In the genomic region with DNA sequence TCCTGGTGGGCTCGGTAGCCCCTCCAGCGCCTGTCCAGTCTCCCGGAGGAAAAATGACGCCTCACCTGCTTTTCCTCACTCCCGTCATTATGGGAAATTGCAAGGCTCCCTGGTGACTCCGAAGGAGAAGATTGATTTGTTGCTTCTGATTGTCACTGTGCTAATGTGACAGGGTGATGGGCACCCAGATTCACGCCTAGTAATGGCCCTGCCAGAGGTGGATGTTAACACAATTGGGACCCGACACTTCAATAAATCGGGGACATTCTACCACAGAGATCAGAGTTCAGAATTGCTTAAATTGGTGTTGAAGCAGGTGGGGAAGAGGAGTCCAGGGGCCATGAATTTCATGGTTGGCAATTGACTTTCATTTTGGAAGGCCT, we compare ENCODE assay signal across 10 mouse cellular contexts. TPM values are rescaled to one million over a fixed set of nuclear protein-coding genes. Genes with fewer than 3 reads are reported as not detected.
DNase-seq lines count a peak whose midpoint lies in the region; ATAC-seq lines count a peak whose summit lies in the region.
"Had no signal": no experiment of that assay in that cellular context is flagged by ENCODE, and none has a peak within 500 bp of the region (broad histone marks: within the 10 kb centered on the region; RNA-seq: fewer than 3 reads in every experiment).

No protein-coding gene starts in this region.

- H3K36me3 ChIP-seq in heart, embryonic 10.5 days, result peaks cover 5% of the 10 kb centered on the region; the same call in 1 of the 2 replicates
- H3K36me3 ChIP-seq in lung, embryonic 15.5 days, result no peaks in the 10 kb centered on the region
- peaks cover 5% of the 10 kb centered on the region; the same call in 1 of the 2 replicates for H3K36me3 ChIP-seq in limb, embryonic 13.5 days
- H3K36me3 ChIP-seq in stomach, embryonic 15.5 days, result 0 out of 2 replicates have a peak, but pooled peaks cover under 1% of the 10 kb centered on the region

- H3K4me2 ChIP-seq in lung, embryonic 15.5 days, result peak overlapping the region; percentile 5; the same call in 1 of the 2 replicates
- H3K4me2 ChIP-seq in limb, embryonic 13.5 days (replicated peaks), result peak overlapping the region; percentile 23; the same call in 1 of the 2 replicates
- H3K4me2 ChIP-seq in stomach, embryonic 15.5 days, result peak overlapping the region; percentile 44

- WGBS in heart, embryonic 10.5 days, result 35% methylated on average over 9 of the region's 9 CpGs
- WGBS in lung, embryonic 15.5 days, result 24% methylated on average over 9 of the region's 9 CpGs
- WGBS in limb, embryonic 13.5 days, result 14% methylated on average over 9 of the region's 9 CpGs
- 19% methylated on average over 9 of the region's 9 CpGs for WGBS in stomach, embryonic 15.5 days

- no peaks in the 10 kb centered on the region for H3K9me3 ChIP-seq in heart, embryonic 10.5 days
- H3K9me3 ChIP-seq in lung, embryonic 15.5 days, result no peaks in the 10 kb centered on the region
- peaks cover 5% of the 10 kb centered on the region for H3K9me3 ChIP-seq in limb, embryonic 13.5 days
- no peaks in the 10 kb centered on the region for H3K9me3 ChIP-seq in stomach, embryonic 15.5 days

- peak overlapping the region; percentile 69 for H3K27ac ChIP-seq in heart, embryonic 10.5 days
- peak overlapping the region; percentile 43; the same call in 1 of the 2 replicates for H3K27ac ChIP-seq in lung, embryonic 15.5 days
- H3K27ac ChIP-seq in limb, embryonic 13.5 days, result no peak overlapping the region
- H3K27ac ChIP-seq in stomach, embryonic 15.5 days, result peak overlapping the region; percentile 80

- DNase-seq in heart, embryonic 10.5 days (ENCODE audit: low spot score), result no peak
- DNase-seq in heart, adult 18-20 months, result no peak
- DNase-seq in lung, adult 18-20 months, result no peak
- DNase-seq in urinary bladder, postnatal 4 days (ENCODE audit: low spot score in 2 of 2), result no peak
- no peak for DNase-seq in left cerebral cortex, postnatal 4 days
- DNase-seq: adrenal gland, adult 2 months had no signal

- H3K4me3 ChIP-seq in heart, embryonic 10.5 days, result peak overlapping the region; percentile 33
- no peak overlapping the region for H3K4me3 ChIP-seq in lung, embryonic 15.5 days
- H3K4me3 ChIP-seq in limb, embryonic 13.5 days, result no peak overlapping the region
- no peak overlapping the region for H3K4me3 ChIP-seq in stomach, embryonic 15.5 days (replicated peaks)

- intact Hi-C loops in left cerebral cortex, postnatal 4 days (cut with DNase I), result no loop called here

- peaks cover 55% of the 10 kb centered on the region for H3K4me1 ChIP-seq in heart, embryonic 10.5 days
- H3K4me1 ChIP-seq in lung, embryonic 15.5 days, result peaks cover 43% of the 10 kb centered on the region
- H3K4me1 ChIP-seq in limb, embryonic 13.5 days, result peaks cover 52% of the 10 kb centered on the region
- H3K4me1 ChIP-seq in stomach, embryonic 15.5 days, result peaks cover 36% of the 10 kb centered on the region

- H3K27me3 ChIP-seq in heart, embryonic 10.5 days (ENCODE audit: insufficient read depth, poor library complexity, severe bottlenecking), result no peaks in the 10 kb centered on the region
- no peaks in the 10 kb centered on the region for H3K27me3 ChIP-seq in lung, embryonic 15.5 days
- no peaks in the 10 kb centered on the region for H3K27me3 ChIP-seq in limb, embryonic 13.5 days
- no peaks in the 10 kb centered on the region for H3K27me3 ChIP-seq in stomach, embryonic 15.5 days (replicated peaks)

- ATAC-seq in lung, embryonic 15.5 days (ENCODE audit: borderline replicate concordance, extremely low read depth, low FRiP score, low TSS enrichment), result no peak
- ATAC-seq in limb, embryonic 13.5 days (ENCODE audit: low FRiP score, low read depth), result no peak
- ATAC-seq in stomach, embryonic 15.5 days (ENCODE audit: insufficient read depth, low FRiP score, low read depth), result no peak

- H3K9ac ChIP-seq in lung, embryonic 15.5 days, result no peak overlapping the region
- H3K9ac ChIP-seq in limb, embryonic 13.5 days, result peak overlapping the region; percentile 13; the same call in 1 of the 2 replicates
- H3K9ac ChIP-seq in stomach, embryonic 15.5 days, result no peak overlapping the region

RNA-seq across cellular contexts. Expression of a gene that starts 17.7 kb away (rescaled TPM):
- 82.5 and 94.9 TPM in 2 replicates for polyA plus RNA-seq in heart, embryonic 10.5 days (2016; fragmentation: Nextera tagmentation; extraction: Ambion mirVana)
- total RNA-seq in heart, adult 18-20 months (2021), result 10 to 100 TPM; 38.9 to 42.8 TPM
- 109 TPM in 2 replicates for polyA plus RNA-seq in lung, embryonic 15.5 days (2015; fragmentation: Nextera tagmentation; extraction: Ambion mirVana)
- polyA plus RNA-seq in limb, embryonic 13.5 days (2015; fragmentation: Nextera tagmentation; extraction: Ambion mirVana), result 95.6 and 108 TPM in 2 replicates
- polyA plus RNA-seq in stomach, embryonic 15.5 days (2015; fragmentation: Nextera tagmentation; extraction: Ambion mirVana), result 101 and 108 TPM in 2 replicates
- total RNA-seq in left cerebral cortex, postnatal 4 days (2021), result 10 to 100 TPM; 25.6 to 26.8 TPM
- total RNA-seq: megakaryocyte progenitor cell, adult 5-6 weeks had no signal
